Mouse (Mus musculus): Measurements from ENCODE around the gene Krt10. TPM values are rescaled to one million over a fixed set of nuclear protein-coding genes. Genes with fewer than 3 reads are reported as not detected.

Krt10 gene
- polyA plus RNA-seq, 1 experiment from 2014 or later: 24.6 TPM

- H3K4me2 ChIP-seq: no peak overlapping the region
- H3K27me3 ChIP-seq (ENCODE audit: insufficient read depth, low read length): no peaks in the 10 kb centered on the region
- H3K36me3 ChIP-seq (ENCODE audit: insufficient read depth): no peaks in the 10 kb centered on the region
- no peaks in the 10 kb centered on the region for H3K9me3 ChIP-seq (ENCODE audit: low read depth, low read length)
- no peak for TF ChIP-seq CTCF (IDR thresholded peaks at IDR 0.05; ENCODE audit: low read depth)
- WGBS: 87% methylated on average over 13 of the region's 13 CpGs
- no peak overlapping the region for H3K9ac ChIP-seq
- H3K4me1 ChIP-seq (ENCODE audit: insufficient read depth): no peaks in the 10 kb centered on the region
- H3K27ac ChIP-seq (ENCODE audit: low read depth): no peak overlapping the region
- DNase-seq (no peak), ATAC-seq (ENCODE audit: insufficient read depth) (no peak)
- H3K4me3 ChIP-seq (ENCODE audit: low read depth, low read length): no peak overlapping the region
Measured at GRCm38 (mm10) chr11:99414463-99415147, 25.4 kb upstream of the Krt10 start.

- Histone ChIP-seq H3K4me1 (ENCODE audit: insufficient read depth) (no peaks in the 10 kb centered on the region), H3K9ac (no peak overlapping the region), H3K4me2 (no peak overlapping the region), H3K27me3 (ENCODE audit: insufficient read depth, low read length) (no peaks in the 10 kb centered on the region), H3K9me3 (ENCODE audit: low read depth, low read length) (no peaks in the 10 kb centered on the region), H3K27ac (ENCODE audit: low read depth) (no peak overlapping the region), H3K36me3 (ENCODE audit: insufficient read depth) (no peaks in the 10 kb centered on the region), H3K4me3 (ENCODE audit: low read depth, low read length) (no peak overlapping the region)
- TF ChIP-seq CTCF (IDR thresholded peaks at IDR 0.05; ENCODE audit: low read depth): peak; percentile 75
- ATAC-seq (ENCODE audit: insufficient read depth) (no peak), DNase-seq (peak; percentile 73)
- 19% methylated on average over 6 of the region's 6 CpGs for WGBS
Measured at GRCm38 (mm10) chr11:99413247-99413646, 24.1 kb upstream of the Krt10 start.

- 60% methylated on average over 10 of the region's 10 CpGs for WGBS
- Histone ChIP-seq H3K9ac (no peak overlapping the region), H3K4me3 (ENCODE audit: low read depth, low read length) (no peak overlapping the region), H3K4me1 (ENCODE audit: insufficient read depth) (no peaks in the 10 kb centered on the region), H3K27ac (ENCODE audit: low read depth) (no peak overlapping the region), H3K9me3 (ENCODE audit: low read depth, low read length) (no peaks in the 10 kb centered on the region), H3K36me3 (ENCODE audit: insufficient read depth) (no peaks in the 10 kb centered on the region), H3K27me3 (ENCODE audit: insufficient read depth, low read length) (no peaks in the 10 kb centered on the region), H3K4me2 (no peak overlapping the region)
- no peak for ATAC-seq (ENCODE audit: insufficient read depth)
- DNase-seq: no peak
- TF ChIP-seq CTCF (IDR thresholded peaks at IDR 0.05; ENCODE audit: low read depth): no peak
Measured at GRCm38 (mm10) chr11:99406186-99406585, 17.0 kb upstream of the Krt10 start.

GRCm38 (mm10) chr11:99399956-99400549 lies 10.9 kb upstream of the Krt10 start:
- ATAC-seq (ENCODE audit: insufficient read depth): no peak
- WGBS: 81% methylated on average over 13 of the region's 13 CpGs
- no peaks in the 10 kb centered on the region for H3K4me1 ChIP-seq (ENCODE audit: insufficient read depth)
- H3K9me3 ChIP-seq (ENCODE audit: low read depth, low read length): no peaks in the 10 kb centered on the region
- no peak overlapping the region for H3K27ac ChIP-seq (ENCODE audit: low read depth)
- H3K36me3 ChIP-seq (ENCODE audit: insufficient read depth): no peaks in the 10 kb centered on the region
- H3K27me3 ChIP-seq (ENCODE audit: insufficient read depth, low read length): no peaks in the 10 kb centered on the region
- H3K4me3 ChIP-seq (ENCODE audit: low read depth, low read length): no peak overlapping the region
- no peak overlapping the region for H3K4me2 ChIP-seq
- no peak for DNase-seq
- no peak for TF ChIP-seq CTCF (IDR thresholded peaks at IDR 0.05; ENCODE audit: low read depth)
- no peak overlapping the region for H3K9ac ChIP-seq

GRCm38 (mm10) chr11:99398832-99399231 lies 9.7 kb upstream of the Krt10 start:
- no peaks in the 10 kb centered on the region for H3K9me3 ChIP-seq (ENCODE audit: low read depth, low read length)
- no peaks in the 10 kb centered on the region for H3K27me3 ChIP-seq (ENCODE audit: insufficient read depth, low read length)
- H3K4me1 ChIP-seq (ENCODE audit: insufficient read depth): no peaks in the 10 kb centered on the region
- H3K9ac ChIP-seq: no peak overlapping the region
- no peak overlapping the region for H3K27ac ChIP-seq (ENCODE audit: low read depth)
- DNase-seq (no peak), ATAC-seq (ENCODE audit: insufficient read depth) (no peak)
- WGBS: 53% methylated on average over 8 of the region's 8 CpGs
- H3K4me2 ChIP-seq: no peak overlapping the region
- TF ChIP-seq CTCF (IDR thresholded peaks at IDR 0.05; ENCODE audit: low read depth): no peak
- H3K4me3 ChIP-seq (ENCODE audit: low read depth, low read length): no peak overlapping the region
- H3K36me3 ChIP-seq (ENCODE audit: insufficient read depth): no peaks in the 10 kb centered on the region

- TF ChIP-seq CTCF (IDR thresholded peaks at IDR 0.05; ENCODE audit: low read depth): no peak
- DNase-seq: no peak
- Histone ChIP-seq H3K9me3 (ENCODE audit: low read depth, low read length) (no peaks in the 10 kb centered on the region), H3K27ac (ENCODE audit: low read depth) (no peak overlapping the region), H3K4me3 (ENCODE audit: low read depth, low read length) (no peak overlapping the region), H3K9ac (no peak overlapping the region), H3K36me3 (ENCODE audit: insufficient read depth) (no peaks in the 10 kb centered on the region), H3K27me3 (ENCODE audit: insufficient read depth, low read length) (no peaks in the 10 kb centered on the region), H3K4me1 (ENCODE audit: insufficient read depth) (no peaks in the 10 kb centered on the region), H3K4me2 (no peak overlapping the region)
- ATAC-seq (ENCODE audit: insufficient read depth): no peak
- 59% methylated on average over 3 of the region's 3 CpGs for WGBS
Measured at GRCm38 (mm10) chr11:99398084-99398483, 8.9 kb upstream of the Krt10 start.

GRCm38 (mm10) chr11:99396661-99397060 lies 7.5 kb upstream of the Krt10 start:
- H3K27ac ChIP-seq (ENCODE audit: low read depth): no peak overlapping the region
- no peaks in the 10 kb centered on the region for H3K36me3 ChIP-seq (ENCODE audit: insufficient read depth)
- DNase-seq (no peak), ATAC-seq (ENCODE audit: insufficient read depth) (no peak)
- no peaks in the 10 kb centered on the region for H3K4me1 ChIP-seq (ENCODE audit: insufficient read depth)
- TF ChIP-seq CTCF (IDR thresholded peaks at IDR 0.05; ENCODE audit: low read depth): no peak
- H3K9me3 ChIP-seq (ENCODE audit: low read depth, low read length): no peaks in the 10 kb centered on the region
- 80% methylated on average over 2 of the region's 2 CpGs for WGBS
- no peak overlapping the region for H3K4me2 ChIP-seq
- H3K27me3 ChIP-seq (ENCODE audit: insufficient read depth, low read length): no peaks in the 10 kb centered on the region
- no peak overlapping the region for H3K4me3 ChIP-seq (ENCODE audit: low read depth, low read length)
- no peak overlapping the region for H3K9ac ChIP-seq

Data from lung, embryonic 14.5 days (tissue).